Mouse (Mus musculus) embryonic facial prominence, embryonic 11.5 days (tissue): Measurements from ENCODE around the gene Atxn1. TPM values are rescaled to one million over a fixed set of nuclear protein-coding genes. Genes with fewer than 3 reads are reported as not detected.

Experiments used
- ATAC-seq: fragments of 200-750 bp; cut with Nextera tagmentation; replicated peaks from 2 replicates; pipeline ENCODE4 v1.8.0; 2017; ENCODE audit warnings: low read depth; ENCODE audit not compliant: insufficient number of reproducible peaks, low FRiP score, low TSS enrichment
- DNase-seq: peaks from one replicate; pipeline ENCODE4 v3.0.0-alpha.2; 2015; ENCODE audit warnings: low spot score
- H3K27ac ChIP-seq: fragments of 300-500 bp; sonication (generic); replicated peaks from 2 replicates; pipeline ENCODE4 v1.5.1; 2014; ENCODE audit warnings: mild to moderate bottlenecking, low read depth, low read length, control low read depth
- H3K27me3 ChIP-seq: fragments of 300-500 bp; sonication (generic); 2 replicates; pipeline ENCODE4 v1.6.1; 2014; ENCODE audit warnings: mild to moderate bottlenecking, low read length, moderate library complexity, mixed read lengths; ENCODE audit not compliant: control insufficient read depth, insufficient read depth
- H3K36me3 ChIP-seq: fragments of 300-500 bp; sonication (generic); replicated peaks from 2 replicates; pipeline ENCODE4 v1.6.1; 2014; ENCODE audit warnings: low read depth, mild to moderate bottlenecking, low read length, moderate library complexity, mixed read lengths; ENCODE audit not compliant: control insufficient read depth, insufficient read depth
- H3K4me1 ChIP-seq: fragments of 300-500 bp; sonication (generic); 2 replicates; pipeline ENCODE4 v1.6.1; 2014; ENCODE audit warnings: low read length, mixed read lengths; ENCODE audit not compliant: control insufficient read depth, insufficient read depth
- H3K4me2 ChIP-seq: fragments of 300-500 bp; sonication (generic); 2 replicates; pipeline ENCODE4 v1.6.1; 2014; ENCODE audit warnings: low read depth, mild to moderate bottlenecking, control low read depth, low read length, moderate library complexity
- H3K4me3 ChIP-seq: fragments of 300-500 bp; sonication (generic); 2 replicates; pipeline ENCODE4 v1.5.1; 2014; ENCODE audit warnings: low read depth, low read length, control low read depth
- H3K9ac ChIP-seq: fragments of 300-500 bp; sonication (generic); replicated peaks from 2 replicates; pipeline ENCODE4 v1.6.1; 2014; ENCODE audit warnings: mild to moderate bottlenecking, control low read depth, low read length
- H3K9me3 ChIP-seq: fragments of 300-500 bp; sonication (generic); replicated peaks from 2 replicates; pipeline ENCODE4 v1.6.1; 2016; ENCODE audit warnings: mild to moderate bottlenecking, low read length, inconsistent platforms, mixed read lengths; ENCODE audit not compliant: control insufficient read depth
- WGBS: fragments of 180-500 bp; shearing (Covaris S2); extraction: QIAGEN DNeasy Blood & Tissue Kit; methylation state at CpG from one replicate; pipeline ENCODE4 v1.1.7; 2014; 5-methylcytosine and 5-hydroxymethylcytosine counted together
- polyA plus RNA-seq: library from polyadenylated mRNA; unstranded; fragments of >200 nt; fragmentation: Nextera tagmentation; extraction: Ambion mirVana; gene quantifications from 2 replicates; pipeline ENCODE4 v1.2.1, GENCODE M21; 2014

Atxn1 gene
- polyA plus RNA-seq, 1 experiment from 2014 or later = 1.3 TPM

DNA sequence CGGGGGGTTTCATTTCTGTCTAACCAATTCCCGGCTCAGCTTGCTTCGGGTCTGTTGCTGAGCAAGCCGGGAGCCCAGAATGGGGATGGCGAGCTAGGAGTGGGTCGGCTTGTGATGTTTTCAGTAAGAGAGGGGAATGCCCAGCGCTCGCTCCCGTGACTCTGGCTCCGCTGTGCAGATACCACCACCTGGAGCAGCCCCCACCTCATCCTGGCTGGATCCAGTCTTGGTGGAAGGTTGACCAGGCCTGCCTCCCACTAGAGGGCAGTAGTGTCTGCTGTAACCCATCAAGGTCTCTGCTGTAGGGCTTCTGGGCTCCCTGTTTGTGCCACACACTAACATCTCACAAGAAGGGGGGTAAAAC, 425.6 kb downstream of the Atxn1 start:
- no peaks in the 10 kb centered on the region for H3K9me3 ChIP-seq
- no peaks in the 10 kb centered on the region for H3K4me1 ChIP-seq
- ATAC-seq = peak; percentile 87
- H3K27me3 ChIP-seq = no peaks in the 10 kb centered on the region
- 10% methylated on average over 10 of the region's 10 CpGs for WGBS
- H3K27ac ChIP-seq = no peak overlapping the region
- H3K4me3 ChIP-seq = peak overlapping the region; percentile 32
- H3K9ac ChIP-seq = peak overlapping the region; percentile 49
- peak overlapping the region; percentile 58 for H3K4me2 ChIP-seq
- no peaks in the 10 kb centered on the region for H3K36me3 ChIP-seq
- DNase-seq = peak; percentile 89

DNA sequence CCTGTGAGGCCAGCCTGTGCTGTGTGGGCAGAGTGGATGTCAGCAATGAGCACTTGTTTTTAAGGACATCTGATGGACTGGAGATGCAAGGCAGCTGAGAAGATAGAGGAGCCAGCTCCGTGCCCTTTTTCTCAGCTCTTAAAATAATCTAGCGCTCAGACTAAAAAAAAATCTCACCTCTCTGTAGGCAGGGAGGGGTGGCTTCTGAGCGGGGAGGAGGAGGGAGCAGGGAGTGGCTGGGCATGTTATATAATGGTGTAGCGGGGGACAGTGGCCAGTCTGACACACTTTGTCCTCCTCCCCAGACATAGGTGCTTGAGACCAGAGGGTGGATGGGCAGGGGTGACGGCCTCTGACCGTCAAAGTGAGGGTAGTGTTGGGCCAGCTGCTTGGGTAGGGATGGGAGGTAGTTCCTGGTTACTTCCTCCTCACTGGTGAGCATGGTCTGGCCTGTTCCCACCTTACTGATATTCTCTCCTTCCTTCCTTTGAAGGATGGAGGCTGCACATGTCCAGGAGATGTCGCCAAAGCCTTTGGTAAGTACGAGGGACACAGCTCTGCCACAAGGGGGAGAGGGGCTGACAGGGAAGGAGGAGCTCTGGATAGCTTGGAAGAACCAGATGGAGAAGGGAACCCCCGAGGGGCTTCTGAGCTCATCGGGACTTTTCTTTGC, 426.1 kb downstream of the Atxn1 start:
- Histone ChIP-seq H3K27ac (no peak overlapping the region), H3K36me3 (no peaks in the 10 kb centered on the region), H3K4me2 (peak overlapping the region; percentile 58), H3K4me1 (no peaks in the 10 kb centered on the region), H3K9me3 (no peaks in the 10 kb centered on the region), H3K9ac (peak overlapping the region; percentile 49; the same call in 1 of the 2 replicates), H3K27me3 (no peaks in the 10 kb centered on the region), H3K4me3 (peak overlapping the region; percentile 32)
- 32% methylated on average over 10 of the region's 10 CpGs for WGBS
- ATAC-seq (peak; percentile 89), DNase-seq (peak; percentile 88)

DNA sequence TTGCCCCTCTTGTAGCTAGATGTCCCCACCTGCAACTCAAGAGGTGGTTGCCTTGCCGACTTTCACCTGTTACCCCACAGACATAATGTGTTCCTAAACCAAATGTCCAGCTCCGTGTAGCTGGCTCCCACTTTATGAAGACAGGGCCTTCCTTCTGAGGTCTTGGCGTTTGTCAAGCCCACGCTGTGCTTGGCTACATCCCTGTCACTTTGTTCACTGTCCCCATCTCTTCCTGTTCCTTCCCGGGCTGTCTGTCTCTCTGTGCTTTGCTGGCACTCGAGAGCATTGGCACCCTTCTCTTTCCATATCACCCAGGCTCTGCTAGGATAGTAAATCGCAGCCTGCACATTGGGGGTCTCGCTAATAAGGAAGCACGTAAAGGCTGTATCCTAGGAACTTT, 426.7 kb downstream of the Atxn1 start:
- DNase-seq = no peak
- WGBS = 86% methylated on average over 9 of the region's 9 CpGs
- no peak overlapping the region for H3K9ac ChIP-seq
- no peak overlapping the region for H3K27ac ChIP-seq
- H3K36me3 ChIP-seq = no peaks in the 10 kb centered on the region
- no peak overlapping the region for H3K4me3 ChIP-seq
- H3K9me3 ChIP-seq = no peaks in the 10 kb centered on the region
- no peak overlapping the region for H3K4me2 ChIP-seq
- no peak for ATAC-seq
- H3K4me1 ChIP-seq = no peaks in the 10 kb centered on the region
- H3K27me3 ChIP-seq = no peaks in the 10 kb centered on the region

DNA sequence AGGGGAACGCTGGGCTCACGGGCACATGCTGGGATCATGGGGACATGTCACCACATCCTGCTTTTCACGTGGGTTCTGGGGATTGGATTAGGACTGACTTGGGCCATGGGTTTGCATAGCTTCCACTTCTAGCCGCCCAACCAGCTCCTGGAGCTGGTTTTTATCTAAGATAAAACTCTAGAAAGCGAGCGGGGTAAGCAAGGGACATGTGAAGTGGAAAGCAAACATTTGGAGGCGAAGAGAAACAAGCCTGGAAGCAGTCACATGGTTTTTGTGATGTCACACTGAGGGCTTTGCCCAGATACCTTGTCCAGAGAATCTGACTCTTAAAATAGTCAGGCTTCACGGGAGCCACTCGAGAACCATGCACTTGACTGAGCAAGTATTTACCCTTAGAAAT, 427.7 kb downstream of the Atxn1 start:
- Histone ChIP-seq H3K27ac (no peak overlapping the region), H3K36me3 (no peaks in the 10 kb centered on the region), H3K27me3 (no peaks in the 10 kb centered on the region), H3K4me1 (no peaks in the 10 kb centered on the region), H3K4me2 (no peak overlapping the region), H3K4me3 (no peak overlapping the region), H3K9me3 (no peaks in the 10 kb centered on the region), H3K9ac (no peak overlapping the region)
- 85% methylated on average over 9 of the region's 9 CpGs for WGBS
- ATAC-seq (no peak), DNase-seq (no peak)

DNA sequence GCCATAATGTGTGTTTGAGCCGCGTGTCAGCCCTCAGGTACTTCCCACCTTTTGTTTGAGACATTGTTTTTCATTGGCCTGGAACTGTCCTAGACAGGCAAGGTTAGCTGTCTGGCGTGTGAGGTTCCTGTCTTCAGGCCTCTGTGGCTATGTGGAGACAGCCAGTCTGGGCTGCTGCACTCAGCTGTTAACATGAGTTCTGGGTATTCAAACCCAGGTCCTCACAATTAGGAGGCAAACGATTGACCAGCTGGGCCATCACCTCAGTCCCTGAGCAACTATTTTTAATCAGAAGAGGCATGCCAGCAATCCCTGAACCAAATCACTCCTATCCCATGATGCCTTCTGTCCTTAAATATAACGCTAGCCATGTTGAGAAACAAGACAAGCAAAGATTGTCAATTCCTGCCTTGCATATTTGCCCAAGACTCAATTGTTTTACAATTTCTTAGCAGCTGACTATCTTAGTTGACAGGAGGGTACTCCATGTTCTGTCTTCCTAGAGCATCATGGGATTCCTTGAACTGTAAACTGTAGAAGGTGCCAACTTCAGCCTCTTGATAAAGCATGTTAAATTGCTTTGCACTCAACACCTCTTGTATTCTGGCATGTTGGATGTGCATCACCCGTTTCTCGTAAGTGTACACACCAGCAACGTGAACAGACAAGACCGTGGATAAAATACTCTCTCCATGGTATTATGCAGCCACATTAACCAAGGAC, 428.9 kb downstream of the Atxn1 start:
- no peak for DNase-seq
- H3K36me3 ChIP-seq = no peaks in the 10 kb centered on the region
- no peaks in the 10 kb centered on the region for H3K9me3 ChIP-seq
- H3K4me1 ChIP-seq = no peaks in the 10 kb centered on the region
- H3K9ac ChIP-seq = no peak overlapping the region
- no peak for ATAC-seq
- H3K27ac ChIP-seq = no peak overlapping the region
- H3K4me2 ChIP-seq = no peak overlapping the region
- H3K27me3 ChIP-seq = no peaks in the 10 kb centered on the region
- WGBS = 88% methylated on average over 9 of the region's 9 CpGs
- H3K4me3 ChIP-seq = no peak overlapping the region

DNA sequence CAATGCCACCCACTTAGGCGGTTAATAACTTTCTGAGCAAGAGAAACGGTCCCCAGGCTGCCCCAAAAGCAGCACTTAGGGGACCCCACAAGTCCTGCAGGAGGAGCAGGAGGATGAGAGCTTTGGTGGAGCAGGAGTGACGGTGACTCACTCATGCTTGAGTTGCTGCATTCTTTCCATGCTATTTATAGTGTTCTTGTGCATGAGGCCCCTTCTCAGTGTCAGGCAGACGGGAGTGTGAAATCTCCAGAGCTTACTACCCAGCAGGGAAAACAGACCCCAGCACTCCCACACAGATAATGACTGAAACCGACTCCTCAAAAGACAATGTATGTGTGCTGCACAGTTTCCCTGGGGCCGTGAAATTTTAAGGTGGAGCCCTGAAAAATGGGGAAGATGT, 434.1 kb downstream of the Atxn1 start:
- Histone ChIP-seq H3K36me3 (no peaks in the 10 kb centered on the region), H3K9ac (no peak overlapping the region), H3K4me2 (no peak overlapping the region), H3K9me3 (no peaks in the 10 kb centered on the region), H3K4me1 (no peaks in the 10 kb centered on the region), H3K27me3 (no peaks in the 10 kb centered on the region), H3K4me3 (no peak overlapping the region), H3K27ac (no peak overlapping the region)
- no peak for DNase-seq
- ATAC-seq = no peak
- 34% methylated on average over 6 of the region's 6 CpGs for WGBS

DNA sequence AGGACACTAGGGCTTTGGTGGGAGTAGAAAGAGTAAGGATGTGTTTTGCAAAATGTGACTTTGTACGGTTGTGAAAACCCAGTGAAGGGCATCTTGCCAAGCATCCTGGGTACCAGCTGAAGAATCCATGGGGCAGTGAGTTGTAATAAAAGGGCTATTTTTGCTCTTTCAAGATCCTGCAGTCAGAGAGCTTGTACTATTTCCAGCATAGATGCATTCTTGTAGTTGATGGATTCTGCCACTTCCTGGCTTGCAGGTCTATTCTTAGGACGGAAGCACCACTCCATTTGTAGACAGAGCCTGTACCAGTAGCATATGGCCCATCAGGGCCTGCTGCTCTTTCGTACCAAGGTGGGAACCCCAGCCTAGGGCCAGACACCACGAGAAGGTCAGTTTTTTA, 436.0 kb downstream of the Atxn1 start:
- Histone ChIP-seq H3K36me3 (no peaks in the 10 kb centered on the region), H3K4me2 (no peak overlapping the region), H3K9ac (no peak overlapping the region), H3K9me3 (no peaks in the 10 kb centered on the region), H3K4me3 (no peak overlapping the region), H3K4me1 (no peaks in the 10 kb centered on the region), H3K27ac (no peak overlapping the region), H3K27me3 (no peaks in the 10 kb centered on the region)
- 91% methylated on average over 4 of the region's 4 CpGs for WGBS
- DNase-seq (no peak), ATAC-seq (no peak)

DNA sequence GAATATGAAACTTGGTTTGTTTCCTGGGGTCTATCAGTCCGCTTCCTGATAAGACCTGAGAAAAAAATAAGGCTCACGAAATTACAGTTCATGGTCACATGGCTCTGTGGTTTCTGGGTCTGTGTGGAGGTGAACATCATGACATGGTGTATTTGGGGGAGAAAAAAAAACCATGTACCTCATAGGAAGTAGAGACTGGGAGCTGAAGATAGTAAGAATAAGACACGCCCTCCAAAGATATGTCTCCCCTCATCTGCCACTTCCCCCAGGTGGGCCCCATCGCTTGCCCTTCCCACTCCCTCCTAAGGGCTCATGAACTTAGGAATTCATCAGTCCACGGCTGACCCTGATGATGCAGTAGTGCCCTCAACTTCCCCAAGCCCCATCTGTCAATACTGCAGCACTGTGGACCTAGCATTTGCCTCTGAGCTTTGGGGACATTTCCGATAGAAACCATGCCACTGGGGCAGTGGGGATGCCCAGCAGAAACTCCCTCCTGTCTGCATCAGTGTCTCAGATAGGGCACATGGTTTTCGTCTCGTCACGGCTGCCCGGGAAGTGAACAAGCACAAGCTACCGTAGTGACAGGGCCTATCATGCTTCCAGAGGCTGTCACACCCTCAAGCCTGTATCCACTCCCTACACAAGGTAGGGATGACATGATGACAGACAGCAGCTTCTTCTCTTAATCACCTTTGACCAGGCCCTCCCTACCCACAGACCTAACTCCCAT, 437.4 kb downstream of the Atxn1 start:
- Histone ChIP-seq H3K4me3 (no peak overlapping the region), H3K36me3 (no peaks in the 10 kb centered on the region), H3K4me1 (no peaks in the 10 kb centered on the region), H3K4me2 (no peak overlapping the region), H3K27me3 (no peaks in the 10 kb centered on the region), H3K9ac (no peak overlapping the region), H3K9me3 (no peaks in the 10 kb centered on the region), H3K27ac (no peak overlapping the region)
- WGBS = 85% methylated on average over 11 of the region's 11 CpGs
- ATAC-seq (no peak), DNase-seq (no peak)
